Mouse (Mus musculus): ENCODE results near the gene Rflna. TPM values are rescaled to one million over a fixed set of nuclear protein-coding genes. Genes with fewer than 3 reads are reported as not detected.

The Rflna gene
- total and polyA plus RNA-seq, 3 experiments = not detected

GRCm38 (mm10) chr5:124954404-124955305 is 48.4 kb upstream of the Rflna start:
- Histone ChIP-seq H3K4me3 (ENCODE audit: control insufficient read depth in 1 of 2, insufficient read depth in 1 of 2, low read depth in 2 of 2, low read length in 2 of 2) (no peak overlapping the region), H3K9me3 (replicated peaks; ENCODE audit: insufficient read depth, low read length) (no peaks in the 10 kb centered on the region), H3K9ac (ENCODE audit: control insufficient read depth, low read depth, low read length, poor library complexity, severe bottlenecking) (no peak overlapping the region), H3K27ac (ENCODE audit: control insufficient read depth, low read depth, low read length) (no peak overlapping the region), H3K36me3 (ENCODE audit: control insufficient read depth in 1 of 2, insufficient read depth in 2 of 2, low read length in 2 of 2) (no peaks in the 10 kb centered on the region), H3K27me3 (ENCODE audit: control insufficient read depth in 1 of 2, insufficient read depth in 2 of 2, low read length in 2 of 2) (no peaks in the 10 kb centered on the region), H3K79me2 (ENCODE audit: control insufficient read depth, insufficient read depth, low read length, poor library complexity) (no peaks in the 10 kb centered on the region), H3K4me1 (ENCODE audit: control insufficient read depth in 1 of 2, insufficient read depth in 2 of 2, low read length in 2 of 2) (no peaks in the 10 kb centered on the region)
- DNase-seq (ENCODE audit: low read depth, low spot score) = no peak
- no peak for TF ChIP-seq POLR2A (IDR thresholded peaks at IDR 0.05; ENCODE audit: control insufficient read depth in 1 of 2, insufficient read depth in 1 of 2, low read depth in 1 of 2, low read length in 2 of 2, poor library complexity in 1 of 2)
- TF ChIP-seq SMC3 (IDR thresholded peaks at IDR 0.05; ENCODE audit: low read depth, low read length) = no peak
- no peak for TF ChIP-seq RCOR1 (IDR thresholded peaks at IDR 0.05; ENCODE audit: low read depth, low read length)
- no peak for TF ChIP-seq MAZ (IDR thresholded peaks at IDR 0.05; ENCODE audit: low read depth, low read length)
- no peak for TF ChIP-seq TBP (IDR thresholded peaks at IDR 0.05; ENCODE audit: low read depth, low read length)
- no peak for TF ChIP-seq GABPA (IDR thresholded peaks at IDR 0.05; ENCODE audit: low read depth, low read length)
- no peak for TF ChIP-seq NRF1 (IDR thresholded peaks at IDR 0.05; ENCODE audit: insufficient read depth, low read depth, low read length, poor library complexity, severe bottlenecking)
- no peak for TF ChIP-seq ELF1 (IDR thresholded peaks at IDR 0.05; ENCODE audit: low read depth, low read length)
- no peak for TF ChIP-seq GATA1 (IDR thresholded peaks at IDR 0.05; ENCODE audit: low read depth, low read length)
- no peak for TF ChIP-seq E2F4 (IDR thresholded peaks at IDR 0.05; ENCODE audit: borderline replicate concordance, low read depth, low read length)
- TF ChIP-seq ZMIZ1 (IDR thresholded peaks at IDR 0.05; ENCODE audit: low read depth, low read length) = no peak
- no peak for TF ChIP-seq TCF12 (IDR thresholded peaks at IDR 0.05; ENCODE audit: low read depth, low read length)
- no peak for TF ChIP-seq ZC3H11A (IDR thresholded peaks at IDR 0.05; ENCODE audit: low read depth, low read length)

DNA sequence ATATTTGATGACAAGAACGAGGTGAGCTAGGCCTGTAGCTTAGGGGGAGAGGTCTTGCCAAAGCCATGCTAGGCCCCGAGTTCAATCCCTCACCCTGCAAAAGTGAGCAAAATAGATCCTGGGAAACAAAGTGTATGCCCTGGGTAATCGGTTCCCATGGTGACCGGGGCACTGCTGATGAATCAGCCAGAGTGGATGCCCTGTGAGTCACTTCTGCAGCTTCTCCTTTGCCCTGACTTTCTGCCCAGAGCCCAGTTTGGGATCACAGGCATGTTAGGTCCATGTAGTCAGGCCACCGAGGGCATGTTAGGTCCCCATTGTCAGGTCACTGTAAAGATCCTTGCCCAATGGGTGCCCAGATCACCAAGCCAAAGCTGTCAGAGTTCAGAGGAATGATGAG is 45.5 kb upstream of the Rflna start:
- Histone ChIP-seq H3K9ac (ENCODE audit: control insufficient read depth, low read depth, low read length, poor library complexity, severe bottlenecking) (no peak overlapping the region), H3K9me3 (replicated peaks; ENCODE audit: insufficient read depth, low read length) (no peaks in the 10 kb centered on the region), H3K4me3 (ENCODE audit: control insufficient read depth in 1 of 2, insufficient read depth in 1 of 2, low read depth in 2 of 2, low read length in 2 of 2) (no peak overlapping the region), H3K27me3 (ENCODE audit: control insufficient read depth in 1 of 2, insufficient read depth in 2 of 2, low read length in 2 of 2) (no peaks in the 10 kb centered on the region), H3K36me3 (ENCODE audit: control insufficient read depth in 1 of 2, insufficient read depth in 2 of 2, low read length in 2 of 2) (no peaks in the 10 kb centered on the region), H3K27ac (ENCODE audit: control insufficient read depth, low read depth, low read length) (no peak overlapping the region), H3K4me1 (ENCODE audit: control insufficient read depth in 1 of 2, insufficient read depth in 2 of 2, low read length in 2 of 2) (no peaks in the 10 kb centered on the region), H3K79me2 (ENCODE audit: control insufficient read depth, insufficient read depth, low read length, poor library complexity) (no peaks in the 10 kb centered on the region)
- no peak for DNase-seq (ENCODE audit: low read depth, low spot score)
- no peak for TF ChIP-seq JUND (IDR thresholded peaks at IDR 0.05; ENCODE audit: low read depth, low read length)
- TF ChIP-seq ELF1 (IDR thresholded peaks at IDR 0.05; ENCODE audit: low read depth, low read length) = no peak
- TF ChIP-seq GATA1 (IDR thresholded peaks at IDR 0.05; ENCODE audit: low read depth, low read length) = no peak
- TF ChIP-seq MYB (IDR thresholded peaks at IDR 0.05; ENCODE audit: low read depth, low read length) = no peak
- no peak for TF ChIP-seq ZMIZ1 (IDR thresholded peaks at IDR 0.05; ENCODE audit: low read depth, low read length)
- no peak for TF ChIP-seq MAZ (IDR thresholded peaks at IDR 0.05; ENCODE audit: low read depth, low read length)

All from MEL (cell line).